Mouse (Mus musculus) kidney, adult 2 months (tissue): ENCODE results near the gene Rps6kb2. TPM values are rescaled to one million over a fixed set of nuclear protein-coding genes. Genes with fewer than 3 reads are reported as not detected.

Experiments used
- DNase-seq: peaks from one replicate; pipeline ENCODE4 v3.0.0; 2021
- H3K27ac ChIP-seq: fragments of 200-500 bp; 2 replicates; pipeline ENCODE4 v1.5.1; 2012; ENCODE audit warnings: low read depth, low read length, control low read depth, inconsistent platforms; ENCODE audit not compliant: insufficient read depth
- H3K27me3 ChIP-seq: fragments of 200-500 bp; replicated peaks from 2 replicates; pipeline ENCODE4 v1.6.1; 2012; ENCODE audit warnings: mild to moderate bottlenecking, moderate library complexity, low read length, inconsistent platforms; ENCODE audit not compliant: control insufficient read depth, insufficient read depth
- H3K36me3 ChIP-seq: fragments of 200-500 bp; 2 replicates; pipeline ENCODE4 v1.6.1; 2012; ENCODE audit warnings: mild to moderate bottlenecking, moderate library complexity, low read length, inconsistent platforms; ENCODE audit not compliant: control insufficient read depth, insufficient read depth
- H3K4me1 ChIP-seq: fragments of 200-500 bp; 2 replicates; pipeline ENCODE4 v1.6.1; 2011; ENCODE audit warnings: low read length; ENCODE audit not compliant: control insufficient read depth, insufficient read depth
- H3K4me3 ChIP-seq: fragments of 200-500 bp; 2 replicates; pipeline ENCODE4 v1.5.1; 2011; ENCODE audit warnings: mild to moderate bottlenecking, low read depth, low read length, control low read depth; ENCODE audit not compliant: insufficient read depth
- CTCF ChIP-seq: fragments of 200-500 bp; conservative IDR thresholded peaks from 2 replicates; pipeline ENCODE4 v1.5.1; 2011; ENCODE audit warnings: low read depth, mild to moderate bottlenecking, control low read depth, low read length, moderate library complexity, mixed read lengths; ENCODE audit not compliant: insufficient read depth, insufficient read length
- POLR2A ChIP-seq: fragments of 200-500 bp; IDR thresholded peaks from one replicate; pipeline ENCODE4 v1.6.1; 2011; ENCODE audit warnings: low read depth, low read length, control low read depth
- WGBS: fragments of 180-500 bp; shearing (Covaris S2); methylation state at CpG from one replicate; pipeline ENCODE4 v1.1.7; 2018; 5-methylcytosine and 5-hydroxymethylcytosine counted together
- polyA plus RNA-seq: library from polyadenylated mRNA; depleted of rRNA; stranded (reverse); fragments of >200 nt; gene quantifications from 2 replicates; pipeline ENCODE4 v1.2.3, GENCODE M21; 2012

Rps6kb2 gene
- polyA plus RNA-seq, 1 experiment = 41.0 TPM

DNA sequence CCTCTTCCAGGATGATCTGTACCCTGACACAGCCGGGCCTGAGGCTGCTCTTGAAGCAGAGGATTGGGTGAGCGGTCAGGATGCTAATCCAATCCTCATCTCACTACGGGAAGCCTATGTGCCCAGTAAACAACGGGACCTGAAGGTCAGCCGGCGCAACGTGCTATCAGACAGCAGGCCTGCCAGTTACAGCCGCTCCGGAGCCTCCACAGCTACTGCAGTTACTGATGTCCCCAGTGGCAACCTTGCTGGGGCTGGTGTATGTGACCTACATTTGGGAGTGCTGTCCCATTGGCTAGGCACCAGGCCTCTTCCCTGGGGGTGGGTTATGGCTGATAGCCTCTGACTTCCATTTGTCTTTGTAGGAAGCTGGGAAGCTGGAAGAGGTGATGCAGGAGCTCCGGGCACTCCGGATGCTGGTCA lies 9.9 kb downstream of the Rps6kb2 start, which contains the start of gene Ptprcap:
TSS of gene Ptprcap (plus strand) at position 373 of the 423 bp plus-strand sequence.
- no peaks in the 10 kb centered on the region for H3K36me3 ChIP-seq
- no peak within 1 kb of the TSS for H3K27ac ChIP-seq
- WGBS = 71% methylated on average over 11 of the region's 11 CpGs

GRCm38 (mm10) chr19:4152445-4153231 lies 10.5 kb downstream of the Rps6kb2 start:
- peaks cover 15% of the 10 kb centered on the region for H3K4me1 ChIP-seq
- H3K27me3 ChIP-seq = no peaks in the 10 kb centered on the region
- 84% methylated on average over 8 of the region's 8 CpGs for WGBS
- no peaks in the 10 kb centered on the region for H3K36me3 ChIP-seq
- DNase-seq = no peak
- no peak overlapping the region for H3K4me3 ChIP-seq
- TF ChIP-seq POLR2A (no peak), CTCF (no peak)
- no peak overlapping the region for H3K27ac ChIP-seq

More for the DNA sequence above, 9.9 kb downstream of the Rps6kb2 start, which contains the start of gene Ptprcap:
- H3K4me3 ChIP-seq = no peak within 1 kb of the TSS
- no peak for TF ChIP-seq POLR2A
- no peak for TF ChIP-seq CTCF
- no peak for DNase-seq
- no peaks in the 10 kb centered on the region for H3K27me3 ChIP-seq
- peaks cover 10% of the 10 kb centered on the region for H3K4me1 ChIP-seq

DNA sequence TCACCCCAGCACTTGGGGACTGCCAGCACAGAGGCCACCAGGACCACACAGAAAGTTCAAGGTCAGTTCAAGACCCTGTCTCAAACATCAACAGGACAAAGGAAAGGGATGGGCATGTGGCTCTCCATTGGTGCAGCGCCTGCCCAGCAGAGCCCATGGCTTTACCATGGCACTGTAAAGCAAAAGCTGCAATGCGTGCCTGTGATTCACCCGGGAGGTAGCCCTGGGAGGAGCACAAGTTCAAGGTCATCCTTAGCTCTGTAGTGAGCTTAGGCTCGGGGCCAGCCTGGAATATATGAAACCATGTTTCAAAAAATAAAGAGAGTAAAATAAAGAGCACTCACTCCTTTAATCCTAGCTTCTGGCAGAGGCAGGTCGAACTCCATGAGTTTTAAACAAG lies 11.3 kb downstream of the Rps6kb2 start:
- no peaks in the 10 kb centered on the region for H3K36me3 ChIP-seq

GRCm38 (mm10) chr19:4151488-4151860 lies 11.7 kb downstream of the Rps6kb2 start:
- Histone ChIP-seq H3K4me3 (no peak overlapping the region), H3K27me3 (no peaks in the 10 kb centered on the region), H3K4me1 (peaks cover 15% of the 10 kb centered on the region), H3K27ac (no peak overlapping the region), H3K36me3 (no peaks in the 10 kb centered on the region)
- WGBS = 75% methylated on average over 5 of the region's 5 CpGs
- DNase-seq = no peak
- TF ChIP-seq POLR2A (no peak), CTCF (no peak)

More for the DNA sequence above, 11.3 kb downstream of the Rps6kb2 start:
- H3K27me3 ChIP-seq = no peaks in the 10 kb centered on the region
- no peak for DNase-seq
- no peak overlapping the region for H3K27ac ChIP-seq
- no peak overlapping the region for H3K4me3 ChIP-seq
- no peak for TF ChIP-seq POLR2A
- peaks cover 15% of the 10 kb centered on the region for H3K4me1 ChIP-seq
- WGBS = 82% methylated on average over 5 of the region's 5 CpGs

DNA sequence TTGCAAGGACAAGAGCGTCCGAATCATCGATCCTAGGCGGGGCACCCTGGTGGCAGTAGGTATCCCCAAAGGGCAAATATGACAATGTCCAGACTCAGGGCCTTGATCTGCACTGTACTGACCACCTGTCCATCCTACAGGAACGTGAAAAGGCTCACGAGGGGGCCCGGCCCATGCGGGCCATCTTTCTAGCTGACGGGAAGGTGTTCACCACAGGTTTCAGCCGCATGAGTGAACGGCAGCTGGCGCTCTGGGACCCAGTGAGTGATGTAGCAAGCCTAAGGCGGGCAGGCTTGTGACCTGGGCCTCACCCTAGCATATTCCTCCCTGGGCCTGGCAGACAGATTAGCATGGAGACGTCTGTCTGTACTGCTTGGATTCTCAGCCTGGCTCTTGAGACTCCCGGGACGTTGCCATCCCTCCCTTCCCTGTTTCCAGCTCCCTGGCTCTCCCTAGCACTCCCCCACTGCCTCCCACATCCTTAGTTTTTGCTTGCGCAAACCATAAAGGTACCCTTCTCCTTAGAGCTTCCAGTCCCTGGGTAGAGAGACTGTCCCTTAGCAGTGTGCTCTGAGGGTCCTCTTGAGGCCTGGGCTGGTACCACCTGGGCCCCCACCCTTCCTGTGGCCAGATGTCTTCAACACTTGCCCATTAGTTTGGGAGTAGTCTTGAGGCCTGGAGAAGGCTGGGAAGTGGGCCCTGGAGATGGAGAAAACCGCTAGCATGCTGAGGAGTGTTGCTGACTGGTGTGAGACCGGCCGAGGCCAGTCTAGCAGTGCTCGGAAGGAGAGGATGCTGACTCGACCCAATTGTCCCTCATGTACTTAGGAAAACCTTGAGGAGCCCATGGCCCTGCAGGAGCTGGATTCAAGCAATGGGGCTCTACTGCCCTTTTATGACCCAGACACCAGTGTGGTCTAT lies 12.3 kb downstream of the Rps6kb2 start:
- DNase-seq = no peak
- Histone ChIP-seq H3K4me1 (peaks cover 15% of the 10 kb centered on the region), H3K36me3 (no peaks in the 10 kb centered on the region), H3K27me3 (no peaks in the 10 kb centered on the region), H3K4me3 (no peak overlapping the region), H3K27ac (no peak overlapping the region)
- TF ChIP-seq CTCF = no peak
- no peak for TF ChIP-seq POLR2A
- 80% methylated on average over 22 of the region's 22 CpGs for WGBS

GRCm38 (mm10) chr19:4149764-4150461 lies 13.2 kb downstream of the Rps6kb2 start:
- H3K27ac ChIP-seq = no peak overlapping the region
- peaks cover 15% of the 10 kb centered on the region for H3K4me1 ChIP-seq
- no peaks in the 10 kb centered on the region for H3K27me3 ChIP-seq
- H3K4me3 ChIP-seq = peak overlapping the region; percentile 95; the same call in 1 of the 2 replicates
- DNase-seq = no peak
- H3K36me3 ChIP-seq = no peaks in the 10 kb centered on the region
- TF ChIP-seq CTCF (no peak), POLR2A (no peak)
- WGBS = 91% methylated on average over 17 of the region's 17 CpGs
